Mouse (Mus musculus) hindbrain, embryonic 10.5 days (tissue): ENCODE data around the gene Tpsb2. TPM values are rescaled to one million over a fixed set of nuclear protein-coding genes. Genes with fewer than 3 reads are reported as not detected.
A peak's percentile ranks its signal among the peaks of the same experiment; 100 is the strongest.

Experiments
- DNase-seq: peaks from one replicate; pipeline ENCODE4 v3.0.0-alpha.2; 2017; ENCODE audit warnings: low spot score
- H3K27ac ChIP-seq: fragments of 300-500 bp; sonication (generic); 2 replicates; pipeline ENCODE4 v1.5.1; 2016; ENCODE audit warnings: mild to moderate bottlenecking, moderate library complexity
- H3K27me3 ChIP-seq: fragments of 300-500 bp; sonication (generic); 2 replicates; pipeline ENCODE4 v1.6.1; 2016; ENCODE audit warnings: mild to moderate bottlenecking; ENCODE audit not compliant: poor library complexity, insufficient read depth, severe bottlenecking
- H3K36me3 ChIP-seq: fragments of 300-500 bp; sonication (generic); 2 replicates; pipeline ENCODE4 v1.6.1; 2016; ENCODE audit warnings: mild to moderate bottlenecking, moderate library complexity
- H3K4me1 ChIP-seq: fragments of 300-500 bp; sonication (generic); replicated peaks from 2 replicates; pipeline ENCODE4 v1.6.1; 2016; ENCODE audit warnings: mild to moderate bottlenecking
- H3K4me3 ChIP-seq: fragments of 300-500 bp; sonication (generic); 2 replicates; pipeline ENCODE4 v1.5.1; 2016; ENCODE audit warnings: mild to moderate bottlenecking, moderate library complexity
- H3K9me3 ChIP-seq: fragments of 300-500 bp; sonication (generic); 2 replicates; pipeline ENCODE4 v1.6.1; 2016; ENCODE audit warnings: mild to moderate bottlenecking, moderate library complexity
- WGBS: fragments of 180-500 bp; shearing (Covaris S2); methylation state at CpG from one replicate; pipeline ENCODE4 v1.1.7; 2016; 5-methylcytosine and 5-hydroxymethylcytosine counted together
- polyA plus RNA-seq: library from polyadenylated mRNA; unstranded; fragments of >200 nt; fragmentation: Nextera tagmentation; extraction: Ambion mirVana; gene quantifications from 2 replicates; pipeline ENCODE4 v1.2.1, GENCODE M21; 2016

Tpsb2 gene
- polyA plus RNA-seq, 1 experiment from 2014 or later = not detected

DNA sequence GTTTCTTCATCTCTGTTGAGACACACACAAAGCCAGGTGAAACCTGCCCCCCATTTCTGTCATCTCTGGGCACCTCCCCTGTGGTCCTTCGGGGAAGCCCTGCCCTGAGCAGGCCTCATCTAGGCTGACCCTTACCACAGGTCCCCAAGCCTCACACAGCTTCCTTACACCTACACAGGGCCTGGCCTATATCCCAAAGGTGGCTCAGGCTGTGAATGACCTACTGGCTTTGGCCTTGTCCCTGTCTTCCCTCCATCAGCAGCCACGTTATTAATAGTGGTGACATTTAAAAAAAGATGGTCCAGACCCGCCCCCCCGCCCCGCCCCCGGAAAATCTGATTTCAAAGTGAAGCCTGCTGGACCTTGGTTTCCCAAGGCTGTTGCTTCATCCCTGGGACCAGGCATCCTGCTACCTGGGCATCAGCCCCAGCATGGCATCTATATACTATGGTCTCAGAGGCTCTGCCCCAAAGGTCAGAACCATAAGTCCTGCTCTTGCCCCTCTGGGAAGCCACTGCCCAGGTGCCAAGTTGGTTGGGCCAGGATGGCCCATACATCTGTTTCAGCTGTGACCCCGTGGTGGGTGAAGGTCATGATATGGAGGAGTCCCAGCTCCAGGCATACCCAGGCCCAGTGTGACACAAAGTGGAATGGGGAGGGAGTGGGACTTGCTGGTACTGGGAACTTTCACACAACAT, 42.3 kb downstream of the Tpsb2 start:
- Histone ChIP-seq H3K27me3 (peaks cover 15% of the 10 kb centered on the region), H3K27ac (no peak overlapping the region; the same call in 1 of the 2 replicates), H3K4me3 (no peak overlapping the region), H3K36me3 (no peaks in the 10 kb centered on the region), H3K4me1 (peaks cover 79% of the 10 kb centered on the region), H3K9me3 (no peaks in the 10 kb centered on the region)
- 79% methylated on average over 7 of the region's 7 CpGs for WGBS
- DNase-seq = no peak

DNA sequence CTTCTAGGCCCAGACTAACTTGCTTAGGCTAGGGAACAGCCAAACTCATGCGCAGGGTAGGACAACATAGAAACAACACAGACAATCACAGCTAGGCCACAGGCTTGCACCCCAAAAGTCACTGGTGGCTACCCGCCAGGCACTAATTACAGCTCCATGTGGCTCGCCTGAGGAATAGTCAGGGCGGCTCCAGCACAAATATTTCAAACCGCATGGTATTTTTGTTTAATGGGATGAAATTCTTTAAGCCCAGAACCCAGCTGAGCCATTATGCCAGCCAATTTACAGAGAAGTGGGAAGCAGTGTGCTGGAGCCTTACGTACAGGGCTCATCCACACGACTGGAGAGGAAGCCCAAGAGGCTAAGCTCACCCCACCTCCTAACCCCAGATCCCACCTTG, 43.5 kb downstream of the Tpsb2 start:
- 79% methylated on average over 7 of the region's 7 CpGs for WGBS
- DNase-seq = no peak
- 0 out of 2 replicates have a peak overlapping the region, but pooled peaks have one; percentile 6 for H3K27ac ChIP-seq
- H3K4me3 ChIP-seq = no peak overlapping the region
- no peaks in the 10 kb centered on the region for H3K9me3 ChIP-seq
- H3K27me3 ChIP-seq = peaks cover 5% of the 10 kb centered on the region
- H3K4me1 ChIP-seq = peaks cover 79% of the 10 kb centered on the region
- H3K36me3 ChIP-seq = no peaks in the 10 kb centered on the region

- H3K27me3 ChIP-seq = peaks cover 4% of the 10 kb centered on the region
- no peak overlapping the region for H3K4me3 ChIP-seq
- no peaks in the 10 kb centered on the region for H3K9me3 ChIP-seq
- no peaks in the 10 kb centered on the region for H3K36me3 ChIP-seq
- H3K27ac ChIP-seq = 0 out of 2 replicates have a peak overlapping the region, but pooled peaks have one; percentile 6
- WGBS = 82% methylated on average over 6 of the region's 6 CpGs
- DNase-seq = no peak
- H3K4me1 ChIP-seq = peaks cover 79% of the 10 kb centered on the region
These were observed 44.1 kb downstream of the Tpsb2 start for GRCm38 (mm10) chr17:25410180-25410579.

GRCm38 (mm10) chr17:25410786-25411185, 44.7 kb downstream of the Tpsb2 start:
- no peaks in the 10 kb centered on the region for H3K9me3 ChIP-seq
- H3K4me3 ChIP-seq = no peak overlapping the region
- H3K36me3 ChIP-seq = no peaks in the 10 kb centered on the region
- peak overlapping the region; percentile 9; the same call in 1 of the 2 replicates for H3K27ac ChIP-seq
- no peaks in the 10 kb centered on the region; the same call in 1 of the 2 replicates for H3K27me3 ChIP-seq
- H3K4me1 ChIP-seq = peaks cover 79% of the 10 kb centered on the region
- 55% methylated on average over 7 of the region's 7 CpGs for WGBS
- no peak for DNase-seq

GRCm38 (mm10) chr17:25411251-25411650, 45.1 kb downstream of the Tpsb2 start:
- Histone ChIP-seq H3K4me3 (no peak overlapping the region), H3K27ac (peak overlapping the region; percentile 9; the same call in 1 of the 2 replicates), H3K9me3 (no peaks in the 10 kb centered on the region), H3K27me3 (no peaks in the 10 kb centered on the region; the same call in 1 of the 2 replicates), H3K36me3 (no peaks in the 10 kb centered on the region), H3K4me1 (peaks cover 79% of the 10 kb centered on the region)
- 76% methylated on average over 4 of the region's 4 CpGs for WGBS
- no peak for DNase-seq

DNA sequence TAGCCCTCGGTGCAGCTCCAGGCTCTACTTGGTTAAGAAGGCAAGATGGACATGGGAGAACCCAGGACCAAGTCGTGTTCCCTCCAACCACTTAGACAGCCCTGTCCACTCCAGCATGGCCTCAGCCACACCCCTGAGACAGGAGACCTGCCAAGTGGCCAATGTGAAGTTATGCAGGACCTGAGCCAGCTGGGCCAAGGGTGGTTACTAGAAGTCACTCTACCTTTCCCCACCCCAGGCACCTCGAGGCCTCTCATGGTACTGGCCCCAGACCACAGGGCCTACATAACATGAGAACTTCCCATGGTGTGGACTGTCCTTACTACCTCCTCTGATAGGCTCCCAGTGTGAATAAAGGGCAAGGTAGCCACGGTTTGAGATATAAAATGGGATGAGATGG, 48.1 kb downstream of the Tpsb2 start:
- 72% methylated on average over 4 of the region's 4 CpGs for WGBS
- Histone ChIP-seq H3K9me3 (no peaks in the 10 kb centered on the region), H3K36me3 (no peaks in the 10 kb centered on the region), H3K4me1 (peaks cover 79% of the 10 kb centered on the region), H3K27me3 (no peaks in the 10 kb centered on the region), H3K4me3 (no peak overlapping the region), H3K27ac (peak overlapping the region; percentile 87; the same call in 1 of the 2 replicates)
- no peak for DNase-seq

GRCm38 (mm10) chr17:25414917-25415316, 48.8 kb downstream of the Tpsb2 start:
- H3K36me3 ChIP-seq = no peaks in the 10 kb centered on the region
- H3K4me3 ChIP-seq = peak overlapping the region; percentile 30; the same call in 1 of the 2 replicates
- no peaks in the 10 kb centered on the region for H3K27me3 ChIP-seq
- no peak for DNase-seq
- peak overlapping the region; percentile 87 for H3K27ac ChIP-seq
- peaks cover 79% of the 10 kb centered on the region for H3K4me1 ChIP-seq
- no peaks in the 10 kb centered on the region for H3K9me3 ChIP-seq
- 41% methylated on average over 3 of the region's 3 CpGs for WGBS

GRCm38 (mm10) chr17:25415421-25415913, 49.4 kb downstream of the Tpsb2 start:
- H3K27ac ChIP-seq = peak overlapping the region; percentile 87
- H3K9me3 ChIP-seq = no peaks in the 10 kb centered on the region
- H3K27me3 ChIP-seq = no peaks in the 10 kb centered on the region
- DNase-seq = peak; percentile 66
- H3K4me1 ChIP-seq = peaks cover 79% of the 10 kb centered on the region
- H3K36me3 ChIP-seq = no peaks in the 10 kb centered on the region
- 5% methylated on average over 6 of the region's 6 CpGs for WGBS
- H3K4me3 ChIP-seq = peak overlapping the region; percentile 30

- Histone ChIP-seq H3K27ac (peak overlapping the region; percentile 87), H3K4me1 (peaks cover 79% of the 10 kb centered on the region), H3K27me3 (no peaks in the 10 kb centered on the region), H3K4me3 (peak overlapping the region; percentile 18), H3K9me3 (no peaks in the 10 kb centered on the region), H3K36me3 (no peaks in the 10 kb centered on the region)
- no peak for DNase-seq
- WGBS = 20% methylated on average over 3 of the region's 3 CpGs
These were observed 50.1 kb downstream of the Tpsb2 start for GRCm38 (mm10) chr17:25416219-25416618.

- Histone ChIP-seq H3K9me3 (no peaks in the 10 kb centered on the region), H3K4me3 (no peak overlapping the region; the same call in 1 of the 2 replicates), H3K36me3 (no peaks in the 10 kb centered on the region), H3K4me1 (peaks cover 77% of the 10 kb centered on the region), H3K27ac (peak overlapping the region; percentile 80), H3K27me3 (peaks cover 3% of the 10 kb centered on the region; the same call in 1 of the 2 replicates)
- DNase-seq = no peak
- 58% methylated on average over 6 of the region's 6 CpGs for WGBS
These were observed 51.9 kb downstream of the Tpsb2 start for GRCm38 (mm10) chr17:25417990-25418389.

Other genes with a start within 250 kb of the Tpsb2 start
- gene Ptx4, start 245.5 kb upstream of the Tpsb2 start, polyA plus RNA-seq = not detected in 2 replicates
- gene Clcn7, start 232.9 kb upstream of the Tpsb2 start, polyA plus RNA-seq = 23.5 and 24.7 TPM in 2 replicates
- gene Ccdc154, start 203.8 kb upstream of the Tpsb2 start, polyA plus RNA-seq = not detected in 2 replicates
- not detected in 2 replicates for gene Gm38655, start 190.8 kb upstream of the Tpsb2 start, polyA plus RNA-seq
- gene BC003965, start 181.8 kb upstream of the Tpsb2 start, polyA plus RNA-seq = 35.6 and 36.3 TPM in 2 replicates
- gene Unkl, start 177.9 kb upstream of the Tpsb2 start, polyA plus RNA-seq = 8.5 and 8.6 TPM in 2 replicates
- 63.3 and 73.2 TPM in 2 replicates for gene Gnptg, start 126.2 kb upstream of the Tpsb2 start, polyA plus RNA-seq
- 76.9 and 86.4 TPM in 2 replicates for gene Tsr3, start 126.1 kb upstream of the Tpsb2 start, polyA plus RNA-seq
- 2.3 and 3.5 TPM in 2 replicates for gene Baiap3, start 109.9 kb upstream of the Tpsb2 start, polyA plus RNA-seq
- gene Ube2i, start 91.7 kb upstream of the Tpsb2 start, polyA plus RNA-seq = 862 and 894 TPM in 2 replicates
- not detected in 2 replicates for gene Prss34, start 67.9 kb upstream of the Tpsb2 start, polyA plus RNA-seq
- not detected in 2 replicates for gene Prss28, start 57.7 kb upstream of the Tpsb2 start, polyA plus RNA-seq
- not detected in 2 replicates for gene Prss29, start 47.7 kb upstream of the Tpsb2 start, polyA plus RNA-seq
- gene Tpsab1, start 20.7 kb upstream of the Tpsb2 start, polyA plus RNA-seq = not detected in 2 replicates
- gene Tpsg1, start 3.0 kb downstream of the Tpsb2 start, polyA plus RNA-seq = 0.50 TPM in 1 of 2 replicates, not detected in the other
- gene Cacna1h, start 67.5 kb downstream of the Tpsb2 start, polyA plus RNA-seq = 3.9 and 6.8 TPM in 2 replicates
- gene Tekt4, start 88.3 kb downstream of the Tpsb2 start, polyA plus RNA-seq = 1.2 and 2.8 TPM in 2 replicates
- gene Sstr5, start 131.0 kb downstream of the Tpsb2 start, polyA plus RNA-seq = 0.06 and 0.27 TPM in 2 replicates
- gene Sox8, start 204.4 kb downstream of the Tpsb2 start, polyA plus RNA-seq = 9.1 and 10.7 TPM in 2 replicates
- 27.3 and 29.4 TPM in 2 replicates for gene Lmf1, start 212.8 kb downstream of the Tpsb2 start, polyA plus RNA-seq